Mouse (Mus musculus) G1E (cell line): Measurements from ENCODE around the gene Irs2.

Source experiments
- CTCF ChIP-seq: IDR thresholded peaks from 2 replicates; pipeline ENCODE4 v1.5.1; 2012; ENCODE audit warnings: low read depth, low read length, inconsistent platforms, mixed read lengths
- GATA1 ChIP-seq: IDR thresholded peaks from 2 replicates; pipeline ENCODE4 v1.6.1; 2012; ENCODE audit warnings: borderline replicate concordance, low read length, inconsistent platforms, mixed read lengths
- GATA2 ChIP-seq: IDR thresholded peaks from 2 replicates; pipeline ENCODE4 v1.6.1; 2012; ENCODE audit warnings: low read depth, low read length, inconsistent platforms, borderline replicate concordance
- POLR2AphosphoS5 ChIP-seq: IDR thresholded peaks from 2 replicates; pipeline ENCODE4 v1.6.1; 2012; ENCODE audit warnings: low read depth, low read length, inconsistent platforms; ENCODE audit not compliant: insufficient replicate concordance
- TAL1 ChIP-seq: conservative IDR thresholded peaks from 2 replicates; pipeline ENCODE4 v1.6.1; 2012; ENCODE audit warnings: low read depth, low read length, inconsistent platforms, mixed read lengths

- TF ChIP-seq TAL1 (no peak), CTCF (no peak), GATA1 (no peak), POLR2AphosphoS5 (no peak), GATA2 (no peak)
These were observed 56.7 kb downstream of the Irs2 start for GRCm38 (mm10) chr8:10951567-10951966.
